Mouse (Mus musculus): ENCODE results near the gene Ppp1ca. TPM values are rescaled to one million over a fixed set of nuclear protein-coding genes. Genes with fewer than 3 reads are reported as not detected.

Gene Ppp1ca
- polyA plus RNA-seq, 1 experiment from 2014 or later = 284 TPM

DNA sequence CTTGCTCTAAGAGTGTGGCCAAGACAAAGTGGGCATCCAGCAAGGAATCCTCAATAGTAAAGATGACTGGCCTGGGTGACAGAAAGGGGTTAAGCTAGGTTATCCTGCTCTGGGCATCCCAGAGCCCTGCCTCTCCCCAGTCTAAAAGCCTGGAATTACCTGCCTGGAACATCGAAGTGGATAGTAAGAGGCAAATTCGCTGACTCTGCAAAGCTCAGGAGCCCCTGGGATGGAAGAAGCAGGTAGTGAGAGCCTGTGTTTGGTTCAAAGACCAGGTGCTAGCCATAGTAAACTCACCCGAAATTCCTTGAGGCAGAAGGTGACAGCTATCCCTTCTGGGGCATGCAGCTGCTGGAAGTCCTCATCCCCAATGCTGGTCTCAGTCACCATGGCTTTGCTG is 5.3 kb downstream of the Ppp1ca start:
- Histone ChIP-seq H3K36me3 (replicated peaks; ENCODE audit: insufficient read depth, low read length) (peaks cover 53% of the 10 kb centered on the region), H3K9ac (replicated peaks) (no peak overlapping the region), H3K4me1 (ENCODE audit: insufficient read depth) (peaks cover 46% of the 10 kb centered on the region), H3K9me3 (ENCODE audit: low read length) (no peaks in the 10 kb centered on the region), H3K4me2 (ENCODE audit: low read depth, low read length) (no peak overlapping the region), H3K27ac (ENCODE audit: low read depth) (no peak overlapping the region), H3K27me3 (ENCODE audit: insufficient read depth, low read length) (no peaks in the 10 kb centered on the region), H3K4me3 (ENCODE audit: low read depth, low read length) (no peak overlapping the region)
- no peak for TF ChIP-seq CTCF (IDR thresholded peaks at IDR 0.05; ENCODE audit: low read depth)
- WGBS (ENCODE audit: insufficient replicate concordance) = 53% methylated on average over 3 of the region's 3 CpGs
- DNase-seq = no peak
- ATAC-seq = no peak

DNA sequence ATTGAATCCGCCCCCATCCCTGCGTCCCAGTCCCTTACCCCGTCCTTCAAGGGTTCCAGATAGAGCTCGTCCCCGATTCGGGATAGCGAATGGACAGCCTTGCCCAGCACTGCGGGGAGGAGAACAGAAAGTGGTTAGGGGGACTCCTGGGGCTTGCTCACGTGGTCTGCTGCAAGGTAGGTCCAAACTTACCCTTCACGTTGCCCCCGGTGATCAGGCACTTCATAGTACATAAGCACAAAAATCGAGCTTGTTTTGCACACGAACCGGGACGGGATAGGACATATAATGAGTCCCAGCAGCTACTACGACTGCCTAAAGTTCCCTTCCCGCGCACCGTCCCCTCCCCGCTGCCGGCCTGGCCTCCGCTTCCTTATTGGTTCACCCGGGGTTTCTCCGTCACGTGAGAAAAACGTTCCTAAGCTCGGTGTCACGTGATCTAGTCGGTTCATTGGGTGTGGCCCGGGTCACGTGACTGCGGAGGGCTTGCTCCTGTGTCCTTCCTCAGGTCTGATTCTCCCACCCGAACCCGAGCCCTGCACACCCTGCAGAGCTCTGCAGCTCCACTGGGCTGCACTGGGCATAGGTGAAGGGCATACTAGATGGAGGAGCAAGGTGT is 9.5 kb downstream of the Ppp1ca start, which contains the start of gene Rad9a:
Gene Rad9a, minus strand, starts transcription at position 372 of the 619 bp plus-strand sequence.
- DNase-seq (peak; percentile 97), ATAC-seq (peak; percentile 88)
- Histone ChIP-seq H3K4me1 (ENCODE audit: insufficient read depth) (peaks cover 41% of the 10 kb centered on the region), H3K27me3 (ENCODE audit: insufficient read depth, low read length) (no peaks in the 10 kb centered on the region), H3K9ac (replicated peaks) (peak within 1 kb of the TSS; percentile 84), H3K9me3 (ENCODE audit: low read length) (no peaks in the 10 kb centered on the region), H3K36me3 (replicated peaks; ENCODE audit: insufficient read depth, low read length) (peaks cover 22% of the 10 kb centered on the region), H3K4me3 (ENCODE audit: low read depth, low read length) (peak within 1 kb of the TSS; percentile 69), H3K27ac (ENCODE audit: low read depth) (peak within 1 kb of the TSS; percentile 78), H3K4me2 (ENCODE audit: low read depth, low read length) (peak within 1 kb of the TSS; percentile 98)
- under 1% methylated on average over 34 of the region's 34 CpGs for WGBS (ENCODE audit: insufficient replicate concordance)
- TF ChIP-seq EP300 (IDR thresholded peaks at IDR 0.05; ENCODE audit: low read depth) (no peak), CTCF (IDR thresholded peaks at IDR 0.05; ENCODE audit: low read depth) (no peak)

DNA sequence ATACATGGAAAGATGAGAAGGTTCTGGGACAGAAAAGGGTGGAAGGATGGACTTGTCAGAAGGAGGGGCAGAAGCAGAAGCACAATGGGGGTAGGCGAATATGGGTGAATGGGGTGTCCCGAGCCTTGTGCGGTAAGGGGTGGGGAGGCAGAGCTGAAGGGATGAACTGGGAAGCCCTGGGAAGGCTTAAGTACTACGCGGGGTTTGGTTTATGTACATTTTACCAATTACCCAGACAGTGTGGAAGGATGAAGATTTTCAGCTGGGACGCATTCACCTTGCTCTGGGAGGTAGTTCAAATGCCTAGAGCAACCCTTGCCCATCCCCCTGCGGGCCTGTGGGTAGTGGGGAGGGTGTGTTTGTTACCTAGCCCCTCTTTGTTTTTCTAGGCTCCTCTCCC is 10.3 kb downstream of the Ppp1ca start:
- ATAC-seq (no peak), DNase-seq (no peak)
- Histone ChIP-seq H3K9ac (replicated peaks) (peak overlapping the region; percentile 84), H3K36me3 (replicated peaks; ENCODE audit: insufficient read depth, low read length) (peaks cover 14% of the 10 kb centered on the region), H3K9me3 (ENCODE audit: low read length) (no peaks in the 10 kb centered on the region), H3K4me3 (ENCODE audit: low read depth, low read length) (peak overlapping the region; percentile 69), H3K4me2 (ENCODE audit: low read depth, low read length) (peak overlapping the region; percentile 98), H3K27me3 (ENCODE audit: insufficient read depth, low read length) (no peaks in the 10 kb centered on the region), H3K27ac (ENCODE audit: low read depth) (peak overlapping the region; percentile 72), H3K4me1 (ENCODE audit: insufficient read depth) (peaks cover 37% of the 10 kb centered on the region)
- WGBS (ENCODE audit: insufficient replicate concordance) = 48% methylated on average over 7 of the region's 7 CpGs
- TF ChIP-seq CTCF (IDR thresholded peaks at IDR 0.05; ENCODE audit: low read depth) = no peak
- TF ChIP-seq EP300 (IDR thresholded peaks at IDR 0.05; ENCODE audit: low read depth) = no peak

DNA sequence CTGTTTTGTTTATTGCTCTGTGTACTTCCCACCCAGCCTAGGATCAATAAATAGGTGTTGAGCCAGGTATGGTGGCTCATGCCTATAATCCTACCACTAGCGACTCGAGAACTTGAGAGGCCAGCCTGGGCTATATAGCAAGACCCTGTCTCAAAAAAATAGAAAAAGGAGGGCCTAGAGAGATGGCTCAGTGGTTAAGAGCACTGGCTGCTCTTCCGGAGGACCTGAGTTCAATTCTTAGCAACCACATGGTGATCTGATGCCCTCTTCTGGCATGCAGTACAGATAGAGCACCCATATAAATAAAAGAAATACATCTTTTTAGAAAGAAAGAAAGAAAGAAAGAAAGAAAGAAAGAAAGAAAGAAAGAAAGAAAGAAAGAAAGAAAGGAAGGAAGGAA is 11.3 kb downstream of the Ppp1ca start:
- TF ChIP-seq EP300 (IDR thresholded peaks at IDR 0.05; ENCODE audit: low read depth) (no peak), CTCF (IDR thresholded peaks at IDR 0.05; ENCODE audit: low read depth) (peak; percentile 45)
- Histone ChIP-seq H3K4me2 (ENCODE audit: low read depth, low read length) (0 out of 2 replicates have a peak overlapping the region, but pooled peaks have one; percentile 6), H3K4me3 (ENCODE audit: low read depth, low read length) (no peak overlapping the region), H3K9ac (replicated peaks) (no peak overlapping the region), H3K4me1 (ENCODE audit: insufficient read depth) (peaks cover 31% of the 10 kb centered on the region), H3K27me3 (ENCODE audit: insufficient read depth, low read length) (no peaks in the 10 kb centered on the region), H3K9me3 (ENCODE audit: low read length) (no peaks in the 10 kb centered on the region), H3K27ac (ENCODE audit: low read depth) (peak overlapping the region; percentile 55; the same call in 1 of the 2 replicates), H3K36me3 (replicated peaks; ENCODE audit: insufficient read depth, low read length) (peaks cover 11% of the 10 kb centered on the region)
- WGBS (ENCODE audit: insufficient replicate concordance) = 40% methylated on average over 3 of the region's 3 CpGs
- ATAC-seq = no peak
- DNase-seq = no peak

DNA sequence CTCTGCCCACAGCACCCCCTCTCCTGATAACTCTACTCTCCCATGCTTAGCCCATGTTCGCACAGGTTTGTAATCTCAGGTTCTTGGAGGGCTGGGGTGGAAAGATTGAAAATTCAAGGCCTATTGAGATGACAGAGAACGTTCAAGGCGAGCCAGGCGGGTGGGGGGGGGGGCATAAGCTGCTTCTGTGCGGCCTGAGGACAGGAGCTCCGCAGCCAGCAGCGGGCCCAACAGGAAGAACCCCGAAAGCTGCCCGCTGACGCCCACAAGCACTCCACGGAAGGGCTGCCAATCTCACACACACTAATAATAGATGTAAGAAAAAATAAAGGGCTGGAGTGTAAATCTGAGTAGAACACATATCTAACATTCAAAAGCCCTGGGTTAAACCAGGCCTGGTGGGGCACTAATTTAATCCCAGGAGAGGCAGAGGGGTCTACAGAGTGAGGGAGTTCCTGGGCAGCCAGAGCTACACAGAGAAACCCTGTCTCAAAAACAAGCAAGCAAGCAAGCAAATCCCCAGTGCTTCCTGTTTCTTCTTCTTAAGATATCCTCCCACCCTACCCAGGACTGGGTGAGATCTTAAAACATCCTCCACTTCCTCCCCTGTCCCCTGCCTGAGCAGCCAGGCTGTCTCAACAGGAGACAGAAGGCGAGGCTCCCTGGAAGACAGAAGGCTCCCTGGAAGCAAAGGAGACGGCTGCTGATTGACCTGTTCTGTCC is 11.9 kb downstream of the Ppp1ca start:
- H3K27ac ChIP-seq (ENCODE audit: low read depth) = peak overlapping the region; percentile 78

DNA sequence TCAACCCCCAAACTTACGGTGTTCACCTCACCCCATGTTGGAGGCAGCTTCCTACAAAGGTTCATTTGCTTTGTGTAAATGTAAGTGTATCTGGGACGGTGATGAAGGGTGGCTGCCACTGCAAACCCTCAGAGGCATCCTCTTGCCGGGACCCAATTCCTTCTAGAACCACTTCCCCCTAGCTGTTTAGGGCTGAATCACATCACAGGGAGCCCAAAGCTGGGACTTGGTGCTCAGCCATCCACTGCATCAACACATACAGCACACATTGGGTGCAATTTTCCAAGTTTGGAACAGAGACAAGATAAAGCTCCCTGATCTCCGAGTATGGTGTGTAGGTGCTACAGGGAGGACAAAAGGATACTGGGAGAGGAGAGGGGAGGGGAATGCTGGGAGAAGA is 13.0 kb downstream of the Ppp1ca start:
- H3K27me3 ChIP-seq (ENCODE audit: insufficient read depth, low read length) = no peaks in the 10 kb centered on the region
- H3K4me3 ChIP-seq (ENCODE audit: low read depth, low read length) = no peak overlapping the region
- H3K36me3 ChIP-seq (replicated peaks; ENCODE audit: insufficient read depth, low read length) = no peaks in the 10 kb centered on the region
- H3K27ac ChIP-seq (ENCODE audit: low read depth) = no peak overlapping the region
- H3K9ac ChIP-seq (replicated peaks) = no peak overlapping the region
- WGBS (ENCODE audit: insufficient replicate concordance) = 53% methylated on average over 4 of the region's 4 CpGs
- H3K4me1 ChIP-seq (ENCODE audit: insufficient read depth) = peaks cover 31% of the 10 kb centered on the region
- no peak for DNase-seq
- no peaks in the 10 kb centered on the region for H3K9me3 ChIP-seq (ENCODE audit: low read length)
- no peak for ATAC-seq
- no peak overlapping the region for H3K4me2 ChIP-seq (ENCODE audit: low read depth, low read length)
- TF ChIP-seq CTCF (IDR thresholded peaks at IDR 0.05; ENCODE audit: low read depth) (peak; percentile 32), EP300 (IDR thresholded peaks at IDR 0.05; ENCODE audit: low read depth) (no peak)

More for the DNA sequence above, 11.9 kb downstream of the Ppp1ca start:
- Histone ChIP-seq H3K36me3 (replicated peaks; ENCODE audit: insufficient read depth, low read length) (peaks cover 7% of the 10 kb centered on the region), H3K9me3 (ENCODE audit: low read length) (no peaks in the 10 kb centered on the region), H3K27me3 (ENCODE audit: insufficient read depth, low read length) (no peaks in the 10 kb centered on the region), H3K4me3 (ENCODE audit: low read depth, low read length) (no peak overlapping the region), H3K4me1 (ENCODE audit: insufficient read depth) (peaks cover 31% of the 10 kb centered on the region), H3K4me2 (ENCODE audit: low read depth, low read length) (0 out of 2 replicates have a peak overlapping the region, but pooled peaks have one; percentile 6), H3K9ac (replicated peaks) (no peak overlapping the region)
- no peak for DNase-seq
- WGBS (ENCODE audit: insufficient replicate concordance) = 29% methylated on average over 13 of the region's 13 CpGs
- no peak for ATAC-seq
- TF ChIP-seq CTCF (IDR thresholded peaks at IDR 0.05; ENCODE audit: low read depth) (no peak), EP300 (IDR thresholded peaks at IDR 0.05; ENCODE audit: low read depth) (no peak)

Measured in liver, postnatal 0 days (tissue).